Mouse (Mus musculus): Measurements from ENCODE around the gene Elob.

Gene Elob

DNA sequence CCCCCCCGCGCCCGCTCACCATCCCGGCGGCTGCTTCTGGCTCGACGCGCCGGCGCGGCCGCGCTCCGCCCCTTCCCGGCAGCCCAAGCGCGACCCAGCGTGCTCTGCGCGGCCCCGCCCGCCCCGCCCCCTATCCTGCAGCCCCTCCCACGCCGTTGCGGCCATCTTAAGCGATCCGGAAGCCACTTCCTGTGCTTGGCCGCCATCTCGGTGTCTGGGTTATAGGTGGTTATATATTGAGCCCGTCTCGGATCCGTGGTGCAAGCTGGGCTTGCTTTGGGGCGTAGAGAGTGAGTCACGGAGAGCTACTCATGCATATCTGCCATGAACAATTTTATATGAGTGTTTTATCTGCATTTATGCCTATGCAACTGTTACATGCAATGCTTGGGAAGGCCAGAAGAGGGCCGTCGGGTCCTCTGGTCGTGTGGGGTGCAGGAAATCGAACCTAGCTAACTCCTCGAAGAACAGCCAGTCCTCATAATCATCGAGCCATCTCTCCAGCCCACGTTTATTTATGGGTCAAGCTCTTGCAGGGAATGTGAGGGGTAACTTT, at the start of gene Elob:
Gene Elob (minus strand): TSS at position 73 of the 556 bp plus-strand sequence.
- DNase-seq (ENCODE audit: low read depth, low spot score) = peak; percentile 84

DNA sequence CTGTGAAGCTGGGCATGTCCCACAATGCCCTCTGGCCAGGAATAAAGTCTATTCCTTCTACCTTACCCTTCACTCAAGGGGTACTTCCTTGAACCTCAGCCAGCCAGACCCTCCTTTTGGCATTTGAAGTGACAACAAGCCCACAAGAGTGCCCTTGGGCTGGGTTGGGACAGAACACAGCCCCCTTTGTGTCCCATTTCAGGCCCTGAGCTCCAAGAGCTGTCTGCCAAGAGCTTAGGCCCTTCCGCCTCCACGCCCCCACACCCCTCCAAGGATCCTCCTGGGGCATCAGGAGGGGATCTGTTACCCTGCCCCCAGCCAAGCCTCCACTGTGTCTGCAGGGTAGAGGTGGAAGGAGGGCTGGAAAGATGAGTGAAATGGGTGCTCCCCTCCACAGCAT, 48.2 kb upstream of the Elob start:
- no peak for DNase-seq (ENCODE audit: low read depth, low spot score)

DNA sequence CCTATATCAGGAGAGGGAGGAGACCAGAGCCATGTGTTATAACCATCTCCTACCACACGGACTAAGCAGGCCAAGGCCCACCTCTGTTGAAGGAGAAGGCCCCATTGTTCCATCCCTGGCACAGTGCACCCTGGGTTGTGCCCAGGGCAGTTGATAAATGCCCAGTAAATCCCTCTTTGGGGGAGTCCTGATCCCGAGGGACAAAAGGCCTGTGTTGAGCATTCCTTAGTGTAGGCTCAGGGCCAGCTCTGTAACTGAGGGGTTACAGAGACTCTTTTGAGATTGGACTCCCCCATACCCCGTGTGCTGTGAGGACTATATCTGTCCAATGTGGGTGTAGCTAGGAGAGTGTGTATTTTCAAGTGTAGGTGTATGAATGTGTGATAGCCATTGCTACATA, 47.8 kb upstream of the Elob start:
- DNase-seq (ENCODE audit: low read depth, low spot score) = peak; percentile 42

DNA sequence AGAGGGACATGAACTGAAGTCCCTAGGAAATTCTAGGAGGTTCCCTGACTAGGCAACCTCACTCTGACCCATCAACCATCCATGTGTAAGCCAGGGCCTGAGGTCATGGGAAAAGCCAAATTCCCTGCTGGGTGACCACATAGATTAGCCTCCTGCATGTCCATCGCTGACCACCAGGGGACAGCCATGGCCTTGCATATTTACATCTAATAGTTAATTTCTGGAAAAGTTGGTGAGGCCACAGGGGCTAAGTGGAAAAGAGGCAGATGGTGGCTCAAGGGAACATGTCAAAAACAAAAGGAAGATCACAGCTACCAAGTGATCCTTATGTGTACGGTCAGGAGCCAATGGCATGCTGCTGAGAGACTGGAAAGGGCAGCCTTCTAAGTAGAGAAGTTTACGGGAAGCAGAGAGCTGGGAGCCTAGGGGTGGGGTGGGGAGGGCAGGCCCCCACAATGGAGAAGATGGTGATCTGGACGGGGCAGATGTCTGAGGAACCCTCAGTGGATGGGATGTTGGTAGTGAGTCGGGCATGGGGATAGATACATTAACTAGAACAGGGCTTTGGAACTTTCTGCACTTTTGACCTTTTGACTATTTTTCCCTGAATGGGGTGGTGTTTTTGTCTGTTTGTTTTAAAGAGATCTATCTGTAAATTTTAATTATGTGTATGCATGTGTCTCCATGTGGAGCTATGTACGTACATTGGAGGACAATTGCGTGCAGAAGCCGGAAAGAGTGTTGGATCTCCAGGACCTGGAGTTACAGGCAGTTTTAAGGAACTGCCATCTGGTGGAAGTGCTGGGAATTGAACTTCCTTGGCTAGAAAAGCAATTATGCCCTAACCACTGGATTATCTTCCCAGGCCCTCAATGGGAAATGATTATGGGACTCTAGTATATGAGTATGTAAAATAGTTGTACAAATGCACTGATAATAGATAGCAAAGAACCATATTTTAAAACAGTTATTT, 45.2 kb upstream of the Elob start:
- no peak for DNase-seq (ENCODE audit: low read depth, low spot score)

DNA sequence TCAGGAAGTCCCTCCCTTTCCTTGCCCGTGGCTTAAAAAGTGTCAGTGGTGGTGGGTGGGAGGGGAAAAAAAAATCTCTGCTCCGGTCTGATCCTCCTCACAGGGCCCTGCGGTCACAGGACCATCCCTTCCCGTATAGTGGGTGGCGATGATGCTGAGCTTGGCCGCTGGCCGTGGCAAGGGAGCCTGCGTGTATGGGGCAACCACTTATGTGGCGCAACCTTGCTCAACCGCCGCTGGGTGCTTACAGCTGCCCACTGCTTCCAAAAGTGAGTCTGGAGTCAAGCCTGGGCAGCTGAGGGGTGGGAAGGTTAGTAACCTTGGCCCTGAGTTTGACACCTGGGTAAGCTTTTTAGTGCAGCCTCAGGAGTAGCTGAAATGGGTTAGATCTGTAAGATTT, 39.6 kb upstream of the Elob start:
- DNase-seq (ENCODE audit: low read depth, low spot score) = no peak

DNA sequence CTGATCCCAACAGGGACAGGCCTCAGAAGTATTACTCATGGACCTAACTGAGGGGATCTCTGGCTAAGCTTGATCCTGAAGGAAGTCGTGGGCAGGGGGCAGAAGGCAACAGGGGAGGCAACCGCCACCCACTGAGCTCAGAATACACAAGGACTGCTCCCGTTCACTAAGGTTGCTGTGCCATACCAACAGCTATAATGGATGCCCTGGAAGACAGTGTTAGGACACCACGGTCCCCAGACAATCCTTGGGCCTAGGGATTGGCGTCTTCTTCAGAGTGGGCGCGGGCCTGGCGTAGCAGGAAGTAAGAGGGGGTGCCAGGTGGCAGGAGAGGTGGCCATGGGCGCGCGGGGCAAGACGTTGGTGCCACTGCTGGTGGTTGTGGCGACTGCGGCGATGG, 38.8 kb upstream of the Elob start, which contains the start of gene Prss21:
Gene Prss21 (plus strand): TSS at position 301 of the 400 bp plus-strand sequence.
- DNase-seq (ENCODE audit: low read depth, low spot score) = no peak

DNA sequence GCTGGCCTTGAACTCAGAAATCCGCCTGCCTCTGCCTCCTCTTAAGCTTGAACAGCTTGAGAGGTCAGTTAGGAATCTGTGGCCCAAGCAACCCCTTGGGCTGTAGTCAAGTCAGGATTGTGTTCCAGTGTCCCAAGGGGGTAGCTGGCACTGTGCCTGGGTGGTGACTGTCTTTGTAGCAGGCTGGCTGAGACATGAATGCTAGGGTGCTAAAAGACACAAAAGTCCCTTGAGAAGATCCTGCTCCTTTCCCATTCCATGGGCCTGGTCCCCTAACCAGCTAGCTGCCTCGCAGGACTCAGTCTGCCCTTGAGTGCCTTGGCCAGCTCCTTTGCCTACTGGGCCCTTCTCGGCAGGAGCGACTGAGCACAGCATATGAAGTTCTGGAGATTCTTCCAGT, 34.0 kb upstream of the Elob start:
- DNase-seq (ENCODE audit: low read depth, low spot score) = no peak

DNA sequence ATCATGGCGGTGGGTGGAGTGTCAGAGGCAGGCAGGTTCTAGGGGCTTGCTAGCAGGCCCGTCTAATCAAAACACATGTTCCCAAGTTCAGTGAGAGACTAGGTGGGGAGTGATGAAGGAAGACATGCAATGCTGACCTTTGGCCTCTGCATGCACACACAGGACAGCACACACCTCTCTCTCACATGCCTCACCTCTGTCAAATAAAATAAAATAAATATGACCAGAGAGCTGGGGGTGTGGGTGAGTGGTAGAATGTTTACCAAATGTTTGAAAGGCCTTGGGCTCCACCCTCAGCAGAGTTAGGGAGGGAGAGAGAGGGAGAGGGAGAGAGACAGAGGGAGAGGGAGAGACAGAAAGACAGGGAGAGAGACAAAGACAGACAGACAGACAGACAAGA, 29.0 kb upstream of the Elob start:
- DNase-seq (ENCODE audit: low read depth, low spot score) = no peak

DNA sequence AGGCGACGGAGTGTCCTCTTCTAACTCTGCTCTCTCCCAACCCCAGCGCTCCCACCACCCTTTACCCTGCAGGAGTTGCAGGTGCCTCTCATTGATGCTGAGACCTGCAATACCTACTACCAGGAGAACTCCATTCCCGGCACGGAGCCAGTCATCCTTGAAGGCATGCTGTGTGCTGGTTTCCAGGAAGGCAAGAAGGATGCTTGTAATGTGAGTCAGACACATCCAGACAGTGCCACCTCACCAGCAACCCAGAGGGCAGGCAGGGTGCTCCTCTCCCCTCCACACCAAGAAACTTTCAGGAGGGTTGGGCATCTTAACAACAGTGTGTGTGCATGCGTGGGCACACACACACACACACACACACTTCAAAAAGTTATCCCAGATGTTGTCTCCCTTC, 28.3 kb upstream of the Elob start:
- DNase-seq (ENCODE audit: low read depth, low spot score) = no peak

DNA sequence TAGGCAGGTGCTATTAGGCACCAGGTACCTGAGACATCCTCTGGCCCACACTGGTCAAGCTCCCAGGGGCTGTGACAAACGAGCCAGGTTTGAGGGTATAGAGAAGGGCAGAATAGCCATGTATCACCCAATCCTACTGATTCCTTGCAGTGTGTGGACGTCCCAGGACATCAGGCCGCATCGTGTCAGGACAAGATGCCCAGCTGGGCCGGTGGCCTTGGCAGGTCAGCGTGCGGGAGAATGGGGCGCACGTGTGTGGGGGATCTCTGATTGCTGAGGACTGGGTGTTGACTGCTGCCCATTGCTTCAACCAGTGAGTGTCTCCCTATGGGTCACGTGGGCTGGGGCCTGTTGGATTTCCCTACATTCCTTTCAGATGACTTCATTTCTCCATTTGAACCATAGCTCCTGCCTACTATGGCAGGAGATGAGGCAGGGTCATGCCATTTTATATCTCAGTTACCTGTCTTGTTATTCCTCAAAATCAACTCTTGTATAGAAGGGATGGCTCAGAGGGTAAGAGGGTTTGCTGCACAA, 25.4 kb upstream of the Elob start:
- no peak for DNase-seq (ENCODE audit: low read depth, low spot score)

DNA sequence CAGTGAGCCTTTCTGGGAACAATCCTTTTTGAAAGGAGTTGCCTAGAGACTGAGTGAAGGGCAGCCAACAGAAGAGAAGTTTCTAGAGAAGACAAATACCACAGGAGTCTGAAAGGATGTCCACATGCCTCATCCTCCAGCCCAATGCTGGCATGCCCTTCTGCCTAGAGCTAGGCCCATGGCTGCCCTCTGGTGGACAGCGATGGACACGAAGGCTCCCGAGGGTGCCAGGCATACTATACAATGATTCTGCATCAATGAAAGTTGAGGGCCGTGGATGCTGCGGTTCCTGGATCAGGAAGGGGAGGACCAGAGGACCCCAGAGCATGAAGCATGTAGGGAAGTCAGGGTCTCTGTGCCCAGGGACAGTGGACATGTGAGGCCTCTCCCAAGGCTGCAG, 24.4 kb upstream of the Elob start:
- DNase-seq (ENCODE audit: low read depth, low spot score) = no peak

DNA sequence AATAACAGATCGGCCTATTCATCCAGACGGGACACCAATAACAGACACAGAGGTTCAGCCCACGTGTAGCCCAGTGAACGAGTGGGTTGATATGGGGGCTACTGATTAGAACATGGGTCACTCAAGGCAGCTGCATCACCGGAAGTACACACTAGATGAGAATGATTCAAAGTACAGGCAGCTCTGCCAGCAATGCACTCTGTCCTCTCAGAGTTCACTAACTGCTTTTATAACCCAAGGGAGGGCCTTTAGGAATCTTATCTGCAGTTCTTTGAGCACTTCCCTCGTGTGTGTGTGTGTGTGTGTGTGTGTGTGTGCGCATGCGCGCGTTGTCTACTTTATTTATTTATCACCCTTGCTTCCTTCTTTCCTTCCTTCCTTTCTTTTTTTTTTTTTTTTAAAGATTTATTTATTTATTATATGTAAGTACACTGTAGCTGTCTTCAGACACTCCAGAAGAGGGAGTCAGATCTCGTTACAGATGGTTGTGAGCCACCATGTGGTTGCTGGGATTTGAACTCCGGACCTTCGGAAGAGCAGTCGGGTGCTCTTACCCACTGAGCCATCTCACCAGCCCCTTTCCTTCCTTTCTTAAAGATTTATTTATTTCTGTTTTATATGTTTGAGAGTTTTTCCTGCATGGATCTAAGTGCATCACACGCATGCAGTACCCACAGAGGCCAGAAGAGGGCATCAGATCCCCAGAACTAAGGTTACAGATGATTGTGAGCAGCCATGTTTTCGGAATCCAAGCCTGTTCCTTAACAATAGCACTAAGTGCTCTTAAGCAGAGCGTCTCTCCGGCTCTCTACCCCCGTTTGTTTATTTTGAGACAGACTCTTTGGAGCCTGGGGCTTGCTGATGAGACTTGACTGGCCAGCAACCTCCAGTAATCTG, 22.2 kb upstream of the Elob start:
- peak; percentile 19 for DNase-seq (ENCODE audit: low read depth, low spot score)

DNA sequence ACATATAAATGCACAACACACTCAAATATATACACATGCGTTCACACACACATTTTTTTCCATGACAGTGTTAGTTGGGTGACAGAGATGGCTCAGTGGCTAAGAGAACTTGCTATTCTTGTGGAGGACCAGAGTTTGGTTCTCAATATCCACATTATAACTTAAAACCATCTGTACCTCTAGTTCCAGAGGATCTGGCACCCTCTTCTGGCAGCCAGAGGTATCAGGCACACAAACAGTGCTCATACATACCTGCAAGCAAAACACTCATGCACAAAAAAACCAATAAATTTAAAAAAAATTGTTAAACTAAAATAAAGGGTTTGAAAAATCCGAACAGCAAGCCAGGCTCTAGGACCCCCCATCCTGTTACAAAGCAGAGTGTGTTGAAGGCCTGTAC, 21.1 kb upstream of the Elob start:
- no peak for DNase-seq (ENCODE audit: low read depth, low spot score)

DNA sequence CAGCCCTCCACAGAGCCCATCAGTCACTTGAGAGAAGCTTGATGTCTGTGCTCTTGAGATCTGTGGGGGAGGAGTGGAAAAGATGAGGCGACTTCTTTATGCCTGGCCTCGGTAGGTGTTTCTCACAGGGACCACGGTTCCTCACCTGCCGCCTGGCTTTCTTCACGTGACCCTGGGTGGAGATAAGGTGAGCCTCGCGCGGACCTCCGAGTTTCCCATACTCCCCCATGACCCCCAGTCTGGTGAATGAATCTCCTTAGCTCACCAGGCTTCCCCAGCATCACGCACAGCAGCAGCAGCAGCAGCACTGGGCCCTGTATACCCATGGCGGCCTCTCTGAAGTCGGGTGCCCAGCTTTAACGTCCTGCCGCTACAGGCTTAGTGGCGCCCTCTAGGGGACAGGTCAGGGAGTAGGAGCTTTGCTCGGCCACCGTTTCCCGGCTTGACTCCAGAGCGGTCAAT, 14.9 kb upstream of the Elob start, which contains the start of the genes Prss32 and Prss41:
Gene Prss32 (plus strand): TSS at position 44 of the 462 bp plus-strand sequence.
Gene Prss41 (minus strand): TSS at position 361 of the 462 bp plus-strand sequence.
- no peak for DNase-seq (ENCODE audit: low read depth, low spot score)

DNA sequence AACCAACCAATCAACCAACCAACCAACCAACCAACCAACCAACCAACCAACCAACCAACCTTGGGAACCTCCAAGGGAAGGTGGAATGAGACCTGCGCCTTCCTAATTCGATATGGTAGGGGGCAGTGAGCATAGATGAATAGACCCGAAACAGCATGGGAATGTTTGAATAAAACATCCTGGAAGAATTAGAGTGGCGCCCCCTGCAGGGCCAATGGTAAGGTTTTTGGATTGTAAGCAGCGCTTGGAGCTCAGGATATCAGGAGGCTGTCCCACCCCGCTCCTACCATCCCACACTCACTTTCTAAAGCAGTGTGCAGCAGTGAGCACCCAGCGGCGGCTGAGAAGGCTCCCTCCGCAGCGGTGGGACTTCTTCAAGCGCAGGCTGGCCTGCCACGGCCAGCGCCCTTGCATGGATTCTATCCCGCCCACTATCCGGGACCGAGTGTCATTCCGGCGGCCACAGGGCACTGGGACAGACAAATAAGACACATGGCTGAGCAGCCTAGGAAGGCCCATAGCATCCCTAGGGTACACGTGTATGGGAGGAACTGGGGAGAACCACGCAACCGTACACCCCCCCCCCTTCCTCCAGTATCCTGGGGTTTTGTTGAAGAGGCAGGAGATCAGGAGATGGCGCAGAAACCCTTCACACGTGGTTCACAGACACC, 14.3 kb upstream of the Elob start:
- no peak for DNase-seq (ENCODE audit: low read depth, low spot score)

DNA sequence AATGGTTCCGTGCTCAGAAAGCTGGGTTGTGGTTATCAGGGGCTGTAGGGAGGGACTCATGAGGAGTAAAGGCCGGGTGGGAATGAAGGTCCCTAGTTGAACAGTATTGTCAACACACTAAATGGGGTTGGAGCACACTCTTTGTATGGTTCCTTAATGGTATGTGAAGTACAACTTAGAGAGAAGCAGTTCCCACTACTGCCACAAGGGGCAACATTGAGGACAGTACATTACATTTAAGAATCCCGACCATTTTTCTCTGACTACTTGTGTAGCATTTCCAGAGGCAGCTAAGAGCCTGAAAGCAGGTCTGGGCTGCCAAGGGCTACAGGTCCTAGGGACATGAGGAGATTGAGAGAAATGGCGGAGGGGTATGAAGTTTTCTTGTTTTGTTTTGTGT, 12.2 kb upstream of the Elob start:
- no peak for DNase-seq (ENCODE audit: low read depth, low spot score)

DNA sequence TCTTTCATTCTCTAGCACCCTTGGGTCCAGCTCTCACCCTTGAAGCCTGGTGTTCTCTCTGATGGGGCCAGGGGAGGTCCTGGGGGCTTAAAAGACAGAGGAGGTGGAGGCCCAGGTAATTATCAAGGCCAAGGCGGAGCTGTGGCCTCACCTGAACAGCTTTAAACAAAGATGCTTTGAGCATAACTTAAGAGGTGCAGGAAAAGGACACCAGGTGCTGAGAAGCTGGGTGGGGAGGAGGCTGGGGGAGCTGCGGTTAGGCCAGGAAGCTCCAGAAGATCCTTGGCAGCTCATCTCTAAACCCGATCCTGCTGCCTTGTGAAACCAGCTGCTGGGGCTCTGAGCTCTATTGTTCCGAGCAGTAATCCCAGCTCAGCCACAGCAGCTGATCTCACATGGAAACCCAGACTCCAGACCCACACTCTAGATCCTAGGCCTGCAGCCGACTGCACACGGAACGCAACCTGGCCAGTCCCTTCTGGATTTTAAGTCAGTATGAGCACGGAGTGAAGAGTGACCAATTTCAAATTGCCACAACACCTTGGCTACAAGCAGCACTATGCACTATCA, 7.2 kb upstream of the Elob start, which contains the start of gene Prss33:
Gene Prss33 (minus strand): TSS at position 51 of the 570 bp plus-strand sequence.
- DNase-seq (ENCODE audit: low read depth, low spot score) = no peak

DNA sequence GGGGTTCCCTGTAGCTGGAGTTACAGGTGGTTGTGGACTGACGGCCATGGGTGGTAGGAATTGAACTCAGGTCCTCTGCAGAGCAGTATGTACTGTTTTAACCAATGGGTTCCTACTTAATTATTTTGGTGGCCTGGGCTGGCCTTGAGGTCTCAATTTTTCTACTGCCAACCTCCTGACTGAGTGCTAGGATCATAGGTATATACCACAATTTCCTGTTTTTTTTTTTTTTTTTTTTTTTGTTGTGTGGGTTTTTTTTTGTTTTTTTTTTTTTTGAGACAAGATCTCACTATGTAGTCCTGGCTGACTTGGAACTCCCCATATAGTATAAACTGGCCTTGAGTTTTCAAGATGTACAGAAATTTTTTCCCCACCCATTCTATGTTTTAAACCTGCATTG, 2.3 kb upstream of the Elob start:
- no peak for DNase-seq (ENCODE audit: low read depth, low spot score)

DNA sequence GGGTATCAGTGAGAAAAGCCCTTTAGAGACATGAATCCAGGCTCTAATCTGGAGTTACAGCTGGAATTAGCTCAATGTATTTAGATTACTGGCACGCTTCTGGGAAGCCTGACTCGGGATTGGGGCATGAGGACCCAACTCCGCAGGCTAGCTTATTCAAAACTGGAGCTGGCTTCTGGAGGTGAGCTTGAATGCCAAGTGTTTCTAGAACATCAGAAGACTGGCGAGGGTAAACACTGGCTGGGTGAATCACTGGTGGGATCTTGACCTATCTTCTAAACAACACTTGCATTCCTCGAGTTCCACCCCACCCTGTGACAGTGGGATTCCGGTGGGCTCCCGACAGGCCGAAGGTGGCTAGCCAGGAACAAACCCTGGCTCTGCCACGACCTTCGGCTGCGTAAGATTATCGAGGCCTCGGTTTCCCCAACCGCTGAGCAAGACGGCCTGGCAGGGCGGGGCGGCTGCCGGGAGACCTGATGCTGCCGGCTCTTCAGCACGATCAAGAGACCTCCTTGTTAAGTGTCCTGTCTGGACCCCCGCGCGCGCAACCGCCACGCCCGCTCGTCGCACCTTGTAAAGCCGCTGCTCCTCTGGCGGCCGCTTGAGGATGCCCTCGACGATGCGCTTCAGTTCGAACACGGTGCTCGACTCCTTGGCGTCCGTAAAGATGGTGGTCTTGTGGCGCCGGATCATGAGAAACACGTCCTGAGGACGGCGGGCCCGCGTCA, 500 bp downstream of the Elob start:
- DNase-seq (ENCODE audit: low read depth, low spot score) = no peak

DNA sequence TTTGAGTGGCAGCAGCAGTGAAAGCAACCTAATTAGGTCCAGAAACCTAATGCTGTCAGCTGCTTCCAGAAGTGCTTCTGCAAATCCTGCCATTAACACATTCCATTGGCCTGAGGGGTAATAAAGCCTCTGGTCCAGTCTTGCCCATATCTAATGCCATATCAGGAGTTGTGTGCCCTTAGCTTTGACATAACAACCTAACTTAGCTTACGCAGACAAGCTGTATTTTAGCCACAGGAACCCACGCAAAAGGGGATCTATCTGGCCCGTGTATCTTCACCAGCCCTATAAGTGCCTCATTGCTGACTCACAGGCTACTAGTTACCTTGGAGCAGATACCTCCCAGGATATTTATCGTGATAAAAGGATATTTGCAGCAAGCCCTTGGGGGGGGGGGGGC, 3.3 kb downstream of the Elob start:
- DNase-seq (ENCODE audit: low read depth, low spot score) = no peak
